Mouse (Mus musculus) spleen, adult 2 months (tissue): ENCODE results near the gene Prkcz. TPM values are rescaled to one million over a fixed set of nuclear protein-coding genes. Genes with fewer than 3 reads are reported as not detected.

ENCODE experiments used
- DNase-seq, 2 experiments: peaks; one replicate each; pipeline versions ENCODE4 v3.0.0 to v3.0.0-alpha.2; 2012 to 2021; ENCODE audit warnings: low spot score in 2 of 2, low read depth in 1 of 2
- H3K27ac ChIP-seq: fragments of 200-500 bp; 2 replicates; pipeline ENCODE4 v1.5.1; 2012; ENCODE audit warnings: low read length, inconsistent platforms; ENCODE audit not compliant: insufficient read depth
- H3K27me3 ChIP-seq: fragments of 200-500 bp; 2 replicates; pipeline ENCODE4 v1.6.1; 2012; ENCODE audit warnings: mild to moderate bottlenecking, moderate library complexity, low read length, inconsistent platforms; ENCODE audit not compliant: control insufficient read depth, insufficient read depth
- H3K36me3 ChIP-seq: fragments of 200-500 bp; 2 replicates; pipeline ENCODE4 v1.6.1; 2012; ENCODE audit warnings: mild to moderate bottlenecking, low read length, inconsistent platforms; ENCODE audit not compliant: control insufficient read depth, insufficient read depth
- H3K4me1 ChIP-seq: fragments of 200-500 bp; 2 replicates; pipeline ENCODE4 v1.6.1; 2011; ENCODE audit warnings: inconsistent platforms; ENCODE audit not compliant: control insufficient read depth, insufficient read depth, insufficient read length
- H3K4me3 ChIP-seq: fragments of 200-500 bp; 2 replicates; pipeline ENCODE4 v1.5.1; 2011; ENCODE audit warnings: mild to moderate bottlenecking, inconsistent platforms; ENCODE audit not compliant: insufficient read depth, insufficient read length; ENCODE audit errors: extremely low read depth
- CTCF ChIP-seq: fragments of 200-500 bp; IDR thresholded peaks from 2 replicates; pipeline ENCODE4 v1.5.1; 2011; ENCODE audit warnings: mild to moderate bottlenecking, inconsistent platforms; ENCODE audit not compliant: insufficient read depth, insufficient read length, insufficient replicate concordance; ENCODE audit errors: extremely low read depth
- POLR2A ChIP-seq: fragments of 200-500 bp; IDR thresholded peaks from 2 replicates; pipeline ENCODE4 v1.6.1; 2011; ENCODE audit warnings: low read depth, low read length, inconsistent platforms
- WGBS: fragments of 180-500 bp; shearing (Covaris S2); methylation state at CpG from one replicate; pipeline ENCODE4 v1.1.7; 2018; 5-methylcytosine and 5-hydroxymethylcytosine counted together
- polyA plus RNA-seq: library from polyadenylated mRNA; depleted of rRNA; stranded (reverse); fragments of >200 nt; gene quantifications from 2 replicates; pipeline ENCODE4 v1.2.3, GENCODE M21; 2012; rRNA removed

Gene Prkcz
- polyA plus RNA-seq, 1 experiment: 2.9 TPM

GRCm38 (mm10) chr4:155214793-155215192 is 146.4 kb downstream of the Prkcz start:
- no peak for DNase-seq
- no peak for TF ChIP-seq CTCF
- TF ChIP-seq POLR2A: no peak
- Histone ChIP-seq H3K4me3 (no peak overlapping the region), H3K36me3 (no peaks in the 10 kb centered on the region), H3K27me3 (no peaks in the 10 kb centered on the region), H3K4me1 (peaks cover 64% of the 10 kb centered on the region; the same call in 1 of the 2 replicates), H3K27ac (no peak overlapping the region)
- 90% methylated on average over 10 of the region's 10 CpGs for WGBS

- no peak for DNase-seq
- H3K27me3 ChIP-seq: no peaks in the 10 kb centered on the region
- H3K27ac ChIP-seq: no peak overlapping the region
- WGBS: 85% methylated on average over 6 of the region's 6 CpGs
- no peaks in the 10 kb centered on the region for H3K36me3 ChIP-seq
- H3K4me1 ChIP-seq: peaks cover 63% of the 10 kb centered on the region; the same call in 1 of the 2 replicates
- TF ChIP-seq CTCF (no peak), POLR2A (no peak)
- no peak overlapping the region for H3K4me3 ChIP-seq
Measured at GRCm38 (mm10) chr4:155214188-155214587, 147.0 kb downstream of the Prkcz start.

- WGBS: 80% methylated on average over 6 of the region's 6 CpGs
- peaks cover 60% of the 10 kb centered on the region; the same call in 1 of the 2 replicates for H3K4me1 ChIP-seq
- DNase-seq: no peak
- no peak overlapping the region for H3K4me3 ChIP-seq
- TF ChIP-seq CTCF (no peak), POLR2A (no peak)
- H3K27me3 ChIP-seq: no peaks in the 10 kb centered on the region
- H3K36me3 ChIP-seq: no peaks in the 10 kb centered on the region
- H3K27ac ChIP-seq: no peak overlapping the region
Measured at GRCm38 (mm10) chr4:155213752-155214054, 147.5 kb downstream of the Prkcz start.

GRCm38 (mm10) chr4:155213052-155213751 is 148.0 kb downstream of the Prkcz start:
- no peak for DNase-seq
- Histone ChIP-seq H3K4me3 (no peak overlapping the region), H3K27ac (no peak overlapping the region), H3K4me1 (peaks cover 60% of the 10 kb centered on the region; the same call in 1 of the 2 replicates), H3K27me3 (no peaks in the 10 kb centered on the region), H3K36me3 (no peaks in the 10 kb centered on the region)
- TF ChIP-seq CTCF (0 out of 2 replicates have a peak, but pooled peaks have one; percentile 6), POLR2A (no peak)
- WGBS: 69% methylated on average over 9 of the region's 9 CpGs

Other genes with a start within 250 kb of the Prkcz start
- 32.2 and 40.6 TPM in 2 replicates for gene Ski, start 138.8 kb downstream of the Prkcz start, polyA plus RNA-seq
- gene Faap20, start 111.6 kb downstream of the Prkcz start, polyA plus RNA-seq: 43.2 and 64.8 TPM in 2 replicates
- gene Gabrd, start 36.8 kb upstream of the Prkcz start, polyA plus RNA-seq: 0.02 and 0.22 TPM in 2 replicates
- 0.13 and 0.72 TPM in 2 replicates for gene Cfap74, start 47.8 kb upstream of the Prkcz start, polyA plus RNA-seq
- gene Tmem52, start 107.8 kb upstream of the Prkcz start, polyA plus RNA-seq: 0.26 and 0.28 TPM in 2 replicates
- 325 and 341 TPM in 2 replicates for gene Gnb1, start 130.0 kb upstream of the Prkcz start, polyA plus RNA-seq
- 75.3 and 90.7 TPM in 2 replicates for gene Nadk, start 201.0 kb upstream of the Prkcz start, polyA plus RNA-seq
- gene Slc35e2, start 240.1 kb upstream of the Prkcz start, polyA plus RNA-seq: 6.2 and 7.1 TPM in 2 replicates